Mouse (Mus musculus) G1E (cell line): ENCODE measurements around the gene Prima1.

Experiments used
- CTCF ChIP-seq: IDR thresholded peaks from 2 replicates; pipeline ENCODE4 v1.5.1; 2012; ENCODE audit warnings: low read depth, low read length, inconsistent platforms, mixed read lengths
- GATA1 ChIP-seq: IDR thresholded peaks from 2 replicates; pipeline ENCODE4 v1.6.1; 2012; ENCODE audit warnings: borderline replicate concordance, low read length, inconsistent platforms, mixed read lengths

DNA sequence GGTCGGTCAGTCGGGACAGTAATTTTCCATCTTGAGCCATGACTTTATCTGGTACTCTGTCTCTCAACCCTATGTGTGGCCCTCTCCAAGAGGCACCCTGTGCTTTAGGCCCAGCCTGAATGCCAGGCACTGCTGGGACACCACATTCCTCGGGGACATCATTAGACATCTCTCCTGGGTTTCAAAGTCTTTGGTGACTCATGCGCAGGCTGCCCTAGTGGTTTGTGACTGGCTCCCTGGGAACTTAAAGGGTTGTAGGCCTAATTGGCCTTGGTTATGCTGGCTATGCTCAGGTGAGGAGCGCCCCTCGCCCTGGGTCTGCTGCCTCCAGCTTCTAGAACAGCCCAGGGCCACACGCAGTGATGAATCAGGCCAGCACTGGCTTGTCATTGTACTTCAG is 32.4 kb downstream of the Prima1 start:
- TF ChIP-seq GATA1 (no peak), CTCF (no peak)
